Mouse (Mus musculus) ES-Bruce4 (cell line): ENCODE results near the gene Dusp18. TPM values are rescaled to one million over a fixed set of nuclear protein-coding genes. Genes with fewer than 3 reads are reported as not detected.
A peak's percentile ranks its signal among the peaks of the same experiment; 100 is the strongest.

Experiments
- H3K27ac ChIP-seq: 2 replicates; pipeline ENCODE4 v1.5.1; 2012; ENCODE audit warnings: low read length, inconsistent platforms; ENCODE audit not compliant: insufficient read depth
- H3K27me3 ChIP-seq: 2 replicates; pipeline ENCODE4 v1.6.1; 2012; ENCODE audit warnings: mild to moderate bottlenecking, low read length, inconsistent platforms; ENCODE audit not compliant: control insufficient read depth, poor library complexity, insufficient read depth, severe bottlenecking
- H3K36me3 ChIP-seq: 2 replicates; pipeline ENCODE4 v1.6.1; 2012; ENCODE audit warnings: inconsistent platforms, mild to moderate bottlenecking, low read length, moderate library complexity; ENCODE audit not compliant: control insufficient read depth, poor library complexity, insufficient read depth, severe bottlenecking
- H3K4me1 ChIP-seq: one replicate; pipeline ENCODE4 v1.8.1; 2011; ENCODE audit warnings: low read length; ENCODE audit not compliant: control insufficient read depth, insufficient read depth
- H3K4me3 ChIP-seq: 2 replicates; pipeline ENCODE4 v1.5.1; 2011; ENCODE audit warnings: low read depth, mild to moderate bottlenecking, low read length
- H3K9ac ChIP-seq: 2 replicates; pipeline ENCODE4 v1.6.1; 2012; ENCODE audit warnings: low read depth, mild to moderate bottlenecking, inconsistent platforms; ENCODE audit not compliant: poor library complexity, severe bottlenecking
- H3K9me3 ChIP-seq: replicated peaks from 2 replicates; pipeline ENCODE4 v1.6.1; 2012; ENCODE audit warnings: mild to moderate bottlenecking, low read length, inconsistent platforms; ENCODE audit not compliant: control insufficient read depth, poor library complexity, insufficient read depth, severe bottlenecking
- CTCF ChIP-seq: IDR thresholded peaks from one replicate; pipeline ENCODE4 v1.8.1; 2011; ENCODE audit warnings: low read depth, low read length
- EP300 ChIP-seq: IDR thresholded peaks from 2 replicates; pipeline ENCODE4 v1.6.1; 2011; ENCODE audit warnings: low read depth, low read length; ENCODE audit not compliant: insufficient read depth
- POLR2A ChIP-seq: IDR thresholded peaks from one replicate; pipeline ENCODE4 v1.8.1; 2011; ENCODE audit warnings: low read length; ENCODE audit not compliant: insufficient read depth
- polyA plus RNA-seq: library from polyadenylated mRNA; stranded (reverse); fragments of >200 nt; gene quantifications from 2 replicates; pipeline ENCODE4 v1.2.4, GENCODE M21; 2011; ENCODE audit warnings: low read depth; ENCODE audit not compliant: missing spikeins, insufficient read depth, insufficient read length

The Dusp18 gene
- polyA plus RNA-seq, 1 experiment, result 3.3 TPM

- TF ChIP-seq POLR2A, result no peak
- no peak for TF ChIP-seq EP300
- no peak for TF ChIP-seq CTCF
- no peaks in the 10 kb centered on the region for H3K36me3 ChIP-seq
- H3K27ac ChIP-seq, result no peak overlapping the region
- no peaks in the 10 kb centered on the region for H3K4me1 ChIP-seq
- no peak overlapping the region for H3K9ac ChIP-seq
- H3K4me3 ChIP-seq, result no peak overlapping the region
- no peaks in the 10 kb centered on the region for H3K9me3 ChIP-seq
- H3K27me3 ChIP-seq, result no peaks in the 10 kb centered on the region
Observed at GRCm38 (mm10) chr11:3878660-3879059, 16.4 kb upstream of the Dusp18 start.

- no peak overlapping the region for H3K4me3 ChIP-seq
- H3K27me3 ChIP-seq, result no peaks in the 10 kb centered on the region
- H3K27ac ChIP-seq, result no peak overlapping the region
- no peaks in the 10 kb centered on the region for H3K4me1 ChIP-seq
- TF ChIP-seq EP300 (no peak), CTCF (peak; percentile 59)
- no peaks in the 10 kb centered on the region for H3K36me3 ChIP-seq
- H3K9ac ChIP-seq, result no peak overlapping the region
- no peaks in the 10 kb centered on the region for H3K9me3 ChIP-seq
Observed at GRCm38 (mm10) chr11:3879836-3880235, 15.2 kb upstream of the Dusp18 start.

DNA sequence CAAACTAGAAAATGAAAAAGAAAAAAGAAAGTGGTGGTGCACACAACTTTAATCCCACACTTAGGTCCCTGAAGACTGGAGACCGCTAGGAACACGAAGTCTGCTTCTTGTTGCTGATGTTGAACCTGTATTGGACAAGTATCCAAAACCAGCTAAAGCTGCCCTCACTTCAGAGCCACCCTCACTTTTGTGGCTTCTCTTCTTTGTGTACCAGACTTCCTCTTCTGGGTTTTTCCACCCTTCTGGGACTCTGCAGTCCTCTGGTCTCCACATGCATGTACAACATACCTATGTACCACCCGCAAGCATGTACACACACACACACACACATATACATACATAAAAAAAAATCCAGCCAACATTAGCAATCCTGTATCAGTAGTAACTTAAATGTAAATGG, 11.3 kb upstream of the Dusp18 start:
- TF ChIP-seq EP300, result no peak
- TF ChIP-seq POLR2A, result no peak
- no peak for TF ChIP-seq CTCF
- peaks cover 4% of the 10 kb centered on the region for H3K4me1 ChIP-seq
- no peaks in the 10 kb centered on the region for H3K36me3 ChIP-seq
- no peak overlapping the region for H3K9ac ChIP-seq
- no peak overlapping the region for H3K4me3 ChIP-seq
- H3K9me3 ChIP-seq, result no peaks in the 10 kb centered on the region
- no peaks in the 10 kb centered on the region for H3K27me3 ChIP-seq
- H3K27ac ChIP-seq, result no peak overlapping the region

DNA sequence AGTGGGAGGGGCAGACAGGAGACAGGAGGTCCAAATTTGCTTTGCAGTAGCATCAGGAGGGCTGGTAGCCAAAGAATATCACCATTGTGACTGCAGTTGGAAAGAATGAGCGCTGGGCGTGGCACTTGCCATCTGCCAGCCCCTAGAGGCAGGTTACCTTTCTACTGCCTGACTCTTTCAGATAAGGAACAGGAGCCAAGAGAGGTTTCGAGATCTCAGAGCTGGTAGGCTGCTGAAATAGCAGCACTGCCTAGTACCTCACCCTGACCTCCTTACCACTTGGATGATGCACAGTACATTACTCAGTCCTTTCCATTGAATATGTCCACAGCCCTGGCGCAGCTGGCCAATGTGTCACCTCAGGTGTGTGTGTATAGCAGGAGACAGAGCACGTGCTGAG, 7.7 kb upstream of the Dusp18 start:
- Histone ChIP-seq H3K4me1 (peaks cover 4% of the 10 kb centered on the region), H3K4me3 (no peak overlapping the region), H3K27ac (no peak overlapping the region), H3K9ac (no peak overlapping the region), H3K9me3 (no peaks in the 10 kb centered on the region), H3K36me3 (no peaks in the 10 kb centered on the region), H3K27me3 (no peaks in the 10 kb centered on the region)
- TF ChIP-seq EP300, result 0 out of 2 replicates have a peak, but pooled peaks have one; percentile 54
- no peak for TF ChIP-seq POLR2A

DNA sequence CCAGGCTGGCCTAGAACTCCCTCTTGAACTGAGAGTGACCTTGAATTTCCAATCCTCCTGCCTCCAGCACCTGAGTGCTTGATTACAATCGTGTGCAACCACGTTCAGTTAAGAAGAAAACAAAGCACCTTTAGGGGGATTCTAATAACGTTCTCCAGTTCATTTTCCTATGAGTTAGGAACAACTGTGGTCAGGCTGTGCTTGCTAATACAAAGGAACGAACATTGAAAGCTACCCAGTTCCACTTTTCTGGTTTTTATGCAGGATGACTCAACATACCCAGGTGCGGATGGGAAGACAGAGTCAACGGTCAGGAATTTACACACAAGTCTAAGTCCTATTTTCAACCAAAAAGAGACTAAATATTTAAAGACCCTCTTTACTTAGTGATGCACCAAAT, 1.1 kb upstream of the Dusp18 start:
- peak overlapping the region; percentile 76; the same call in 1 of the 2 replicates for H3K9ac ChIP-seq
- TF ChIP-seq CTCF (no peak), POLR2A (no peak), EP300 (no peak)
- no peak overlapping the region for H3K4me3 ChIP-seq
- H3K27me3 ChIP-seq, result no peaks in the 10 kb centered on the region
- 0 out of 2 replicates have a peak, but pooled peaks cover 2% of the 10 kb centered on the region for H3K36me3 ChIP-seq
- H3K4me1 ChIP-seq, result no peaks in the 10 kb centered on the region
- no peak overlapping the region for H3K27ac ChIP-seq
- no peaks in the 10 kb centered on the region for H3K9me3 ChIP-seq

DNA sequence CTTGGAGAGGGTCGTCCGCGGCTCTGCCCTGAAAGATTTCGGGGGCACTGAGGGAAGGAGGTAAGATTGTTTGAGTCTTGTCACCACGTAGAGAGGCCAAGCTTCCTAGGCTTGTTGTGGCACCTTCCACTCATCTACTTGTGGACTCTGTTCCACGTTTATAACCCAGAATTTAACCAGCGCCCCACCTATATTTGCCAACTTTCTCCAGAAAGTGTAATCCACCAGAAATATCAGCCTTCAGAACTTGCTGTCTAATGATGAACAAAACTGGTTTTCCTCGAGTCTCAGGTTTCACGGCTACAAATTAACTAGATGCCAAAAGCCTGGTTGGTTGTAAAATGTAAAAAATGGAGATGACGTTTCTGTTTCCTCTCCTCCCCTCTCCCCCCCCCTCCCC, 418 bp downstream of the Dusp18 start:
- Histone ChIP-seq H3K9me3 (no peaks in the 10 kb centered on the region), H3K27ac (peak overlapping the region; percentile 52; the same call in 1 of the 2 replicates)

More for the DNA sequence above, 418 bp downstream of the Dusp18 start:
- Histone ChIP-seq H3K27me3 (no peaks in the 10 kb centered on the region), H3K4me1 (no peaks in the 10 kb centered on the region), H3K4me3 (peak overlapping the region; percentile 80), H3K36me3 (0 out of 2 replicates have a peak, but pooled peaks cover 2% of the 10 kb centered on the region), H3K9ac (peak overlapping the region; percentile 76)
- no peak for TF ChIP-seq EP300
